Mouse (Mus musculus) granulocyte monocyte progenitor cell, adult 5-6 weeks (primary cell): ENCODE results near the gene Chrm1. TPM values are rescaled to one million over a fixed set of nuclear protein-coding genes. Genes with fewer than 3 reads are reported as not detected.

Experiments used
- total RNA-seq, 2 experiments: library from RNA; stranded (forward) in 1 of 2; stranded (reverse) in 1 of 2; fragments of 200-712, 200-1000 nt in 1 of 2; fragments of >200 nt in 1 of 2; fragmentation: Nextera tagmentation in 1 of 2; gene quantifications; 2 replicates each; pipeline ENCODE4 v1.2.3; 2014 to 2017

Gene Chrm1
- total RNA-seq, 2 experiments from 2014 or later = 0.04 TPM; not detected in 1

Other genes with a start within 250 kb of the Chrm1 start
- not detected in 2 replicates for gene Slc22a8, start 72.5 kb upstream of the Chrm1 start, total RNA-seq (2014; fragmentation: Nextera tagmentation)
- gene Slc22a8, start 72.5 kb upstream of the Chrm1 start, total RNA-seq (2017) = not detected in 2 replicates
- not detected in 2 replicates for gene Slc22a6, start 45.8 kb upstream of the Chrm1 start, total RNA-seq (2014; fragmentation: Nextera tagmentation)
- not detected in 2 replicates for gene Slc22a6, start 45.8 kb upstream of the Chrm1 start, total RNA-seq (2017)
- gene Slc3a2, start 59.6 kb downstream of the Chrm1 start, total RNA-seq (2014; fragmentation: Nextera tagmentation) = 60.1 and 70.1 TPM in 2 replicates
- gene Slc3a2, start 59.6 kb downstream of the Chrm1 start, total RNA-seq (2017) = 78.5 and 87.2 TPM in 2 replicates
- gene Wdr74, start 72.0 kb downstream of the Chrm1 start, total RNA-seq (2014; fragmentation: Nextera tagmentation) = 122 and 136 TPM in 2 replicates
- gene Wdr74, start 72.0 kb downstream of the Chrm1 start, total RNA-seq (2017) = 96.6 and 196 TPM in 2 replicates
- not detected in 2 replicates for gene 1700092M07Rik, start 76.9 kb downstream of the Chrm1 start, total RNA-seq (2014; fragmentation: Nextera tagmentation)
- gene 1700092M07Rik, start 76.9 kb downstream of the Chrm1 start, total RNA-seq (2017) = 2.5 TPM in 2 replicates
- gene Stx5a, start 77.6 kb downstream of the Chrm1 start, total RNA-seq (2014; fragmentation: Nextera tagmentation) = 63.4 and 64.7 TPM in 2 replicates
- 43.0 and 62.0 TPM in 2 replicates for gene Stx5a, start 77.6 kb downstream of the Chrm1 start, total RNA-seq (2017)
- gene Nxf1, start 93.3 kb downstream of the Chrm1 start, total RNA-seq (2014; fragmentation: Nextera tagmentation) = 268 and 347 TPM in 2 replicates
- 89.4 and 113 TPM in 2 replicates for gene Nxf1, start 93.3 kb downstream of the Chrm1 start, total RNA-seq (2017)
- gene Tmem223, start 107.2 kb downstream of the Chrm1 start, total RNA-seq (2014; fragmentation: Nextera tagmentation) = 61.2 and 62.7 TPM in 2 replicates
- 35.7 and 40.6 TPM in 2 replicates for gene Tmem223, start 107.2 kb downstream of the Chrm1 start, total RNA-seq (2017)
- gene Tmem179b, start 110.7 kb downstream of the Chrm1 start, total RNA-seq (2014; fragmentation: Nextera tagmentation) = 141 and 147 TPM in 2 replicates
- gene Tmem179b, start 110.7 kb downstream of the Chrm1 start, total RNA-seq (2017) = 69.5 and 81.3 TPM in 2 replicates
- gene Taf6l, start 122.6 kb downstream of the Chrm1 start, total RNA-seq (2014; fragmentation: Nextera tagmentation) = 19.1 and 20.5 TPM in 2 replicates
- 10.0 and 15.6 TPM in 2 replicates for gene Taf6l, start 122.6 kb downstream of the Chrm1 start, total RNA-seq (2017)
- 112 and 148 TPM in 2 replicates for gene Polr2g, start 134.8 kb downstream of the Chrm1 start, total RNA-seq (2014; fragmentation: Nextera tagmentation)
- 51.7 and 69.8 TPM in 2 replicates for gene Polr2g, start 134.8 kb downstream of the Chrm1 start, total RNA-seq (2017)
- 3.1 TPM in 2 replicates for gene Zbtb3, start 138.8 kb downstream of the Chrm1 start, total RNA-seq (2014; fragmentation: Nextera tagmentation)
- 2.7 and 3.0 TPM in 2 replicates for gene Zbtb3, start 138.8 kb downstream of the Chrm1 start, total RNA-seq (2017)
- gene Ttc9c, start 155.5 kb downstream of the Chrm1 start, total RNA-seq (2014; fragmentation: Nextera tagmentation) = 41.3 and 42.1 TPM in 2 replicates
- gene Ttc9c, start 155.5 kb downstream of the Chrm1 start, total RNA-seq (2017) = 62.8 and 65.0 TPM in 2 replicates
- 71.4 and 85.1 TPM in 2 replicates for gene Hnrnpul2, start 156.2 kb downstream of the Chrm1 start, total RNA-seq (2014; fragmentation: Nextera tagmentation)
- 82.8 and 88.5 TPM in 2 replicates for gene Hnrnpul2, start 156.2 kb downstream of the Chrm1 start, total RNA-seq (2017)
- gene AC129217.1, start 166.0 kb downstream of the Chrm1 start, total RNA-seq (2014; fragmentation: Nextera tagmentation) = not detected in 2 replicates
- 34.1 TPM in 1 of 2 replicates, not detected in the other for gene AC129217.1, start 166.0 kb downstream of the Chrm1 start, total RNA-seq (2017)
- 61.8 and 89.4 TPM in 2 replicates for gene Bscl2, start 173.7 kb downstream of the Chrm1 start, total RNA-seq (2014; fragmentation: Nextera tagmentation)
- gene Bscl2, start 173.7 kb downstream of the Chrm1 start, total RNA-seq (2017) = 33.9 and 34.6 TPM in 2 replicates
- not detected in 2 replicates for gene Gng3, start 175.4 kb downstream of the Chrm1 start, total RNA-seq (2014; fragmentation: Nextera tagmentation)
- 0.26 TPM in 1 of 2 replicates, not detected in the other for gene Gng3, start 175.4 kb downstream of the Chrm1 start, total RNA-seq (2017)
- 0.11 TPM in 1 of 2 replicates, not detected in the other for gene Lrrn4cl, start 187.0 kb downstream of the Chrm1 start, total RNA-seq (2014; fragmentation: Nextera tagmentation)
- not detected in 2 replicates for gene Lrrn4cl, start 187.0 kb downstream of the Chrm1 start, total RNA-seq (2017)
- gene Ubxn1, start 207.7 kb downstream of the Chrm1 start, total RNA-seq (2014; fragmentation: Nextera tagmentation) = 115 and 150 TPM in 2 replicates
- gene Ubxn1, start 207.7 kb downstream of the Chrm1 start, total RNA-seq (2017) = 135 and 136 TPM in 2 replicates
- 57.3 and 67.4 TPM in 2 replicates for gene Uqcc3, start 217.1 kb downstream of the Chrm1 start, total RNA-seq (2014; fragmentation: Nextera tagmentation)
- gene Uqcc3, start 217.1 kb downstream of the Chrm1 start, total RNA-seq (2017) = 66.9 and 100 TPM in 2 replicates
- gene Lbhd1, start 219.9 kb downstream of the Chrm1 start, total RNA-seq (2014; fragmentation: Nextera tagmentation) = 49.4 and 65.5 TPM in 2 replicates
- gene Lbhd1, start 219.9 kb downstream of the Chrm1 start, total RNA-seq (2017) = 10.1 and 37.8 TPM in 2 replicates
- gene Gm49403, start 220.1 kb downstream of the Chrm1 start, total RNA-seq (2014; fragmentation: Nextera tagmentation) = not detected in 2 replicates
- not detected in 2 replicates for gene Gm49403, start 220.1 kb downstream of the Chrm1 start, total RNA-seq (2017)
- 70.2 and 82.4 TPM in 2 replicates for gene 1810009A15Rik, start 225.1 kb downstream of the Chrm1 start, total RNA-seq (2014; fragmentation: Nextera tagmentation)
- gene 1810009A15Rik, start 225.1 kb downstream of the Chrm1 start, total RNA-seq (2017) = 92.1 and 109 TPM in 2 replicates
- gene Gm49416, start 225.1 kb downstream of the Chrm1 start, total RNA-seq (2014; fragmentation: Nextera tagmentation) = not detected in 2 replicates
- not detected in 2 replicates for gene Gm49416, start 225.1 kb downstream of the Chrm1 start, total RNA-seq (2017)
- gene Ints5, start 229.2 kb downstream of the Chrm1 start, total RNA-seq (2014; fragmentation: Nextera tagmentation) = 23.7 and 30.3 TPM in 2 replicates
- 11.6 and 13.5 TPM in 2 replicates for gene Ints5, start 229.2 kb downstream of the Chrm1 start, total RNA-seq (2017)
- 143 and 154 TPM in 2 replicates for gene Ganab, start 234.3 kb downstream of the Chrm1 start, total RNA-seq (2014; fragmentation: Nextera tagmentation)
- gene Ganab, start 234.3 kb downstream of the Chrm1 start, total RNA-seq (2017) = 105 and 107 TPM in 2 replicates